Mouse (Mus musculus) neural tube, embryonic 13.5 days (tissue): ENCODE results near the gene Pkdcc. TPM values are rescaled to one million over a fixed set of nuclear protein-coding genes. Genes with fewer than 3 reads are reported as not detected.
A peak's percentile ranks its signal among the peaks of the same experiment; 100 is the strongest.

Experiments
- ATAC-seq: fragments of 200-750 bp; cut with Nextera tagmentation; 2 replicates; pipeline ENCODE4 v1.8.0; 2017; ENCODE audit warnings: low read depth, mild to moderate bottlenecking, moderate TSS enrichment, moderate library complexity
- H3K27ac ChIP-seq: fragments of 300-500 bp; sonication (generic); replicated peaks from 2 replicates; pipeline ENCODE4 v1.5.1; 2015; ENCODE audit warnings: moderate library complexity, mild to moderate bottlenecking, inconsistent platforms
- H3K27me3 ChIP-seq: fragments of 300-500 bp; sonication (generic); 2 replicates; pipeline ENCODE4 v1.6.1; 2015; ENCODE audit warnings: mild to moderate bottlenecking, inconsistent platforms
- H3K36me3 ChIP-seq: fragments of 300-500 bp; sonication (generic); 2 replicates; pipeline ENCODE4 v1.6.1; 2015; ENCODE audit warnings: mild to moderate bottlenecking, inconsistent platforms
- H3K4me1 ChIP-seq: fragments of 300-500 bp; sonication (generic); replicated peaks from 2 replicates; pipeline ENCODE4 v1.6.1; 2015; ENCODE audit warnings: inconsistent platforms
- H3K4me2 ChIP-seq: fragments of 300-500 bp; sonication (generic); 2 replicates; pipeline ENCODE4 v1.6.1; 2015; ENCODE audit warnings: inconsistent platforms, mild to moderate bottlenecking, moderate library complexity
- H3K4me3 ChIP-seq: fragments of 300-500 bp; sonication (generic); 2 replicates; pipeline ENCODE4 v1.5.1; 2015; ENCODE audit warnings: mild to moderate bottlenecking, inconsistent platforms
- H3K9ac ChIP-seq: fragments of 300-500 bp; sonication (generic); 2 replicates; pipeline ENCODE4 v1.6.1; 2015; ENCODE audit warnings: moderate library complexity, mild to moderate bottlenecking, inconsistent platforms
- H3K9me3 ChIP-seq: fragments of 300-500 bp; sonication (generic); 2 replicates; pipeline ENCODE4 v1.6.1; 2016; ENCODE audit warnings: inconsistent platforms
- WGBS: fragments of 180-500 bp; shearing (Covaris S2); methylation state at CpG from one replicate; pipeline ENCODE4 v1.1.7; 2015; 5-methylcytosine and 5-hydroxymethylcytosine counted together
- polyA plus RNA-seq: library from polyadenylated mRNA; unstranded; fragments of >200 nt; fragmentation: Nextera tagmentation; extraction: Ambion mirVana; gene quantifications from 2 replicates; pipeline ENCODE4 v1.2.1, GENCODE M21; 2015

Gene Pkdcc
- polyA plus RNA-seq, 1 experiment from 2014 or later: 4.2 TPM

DNA sequence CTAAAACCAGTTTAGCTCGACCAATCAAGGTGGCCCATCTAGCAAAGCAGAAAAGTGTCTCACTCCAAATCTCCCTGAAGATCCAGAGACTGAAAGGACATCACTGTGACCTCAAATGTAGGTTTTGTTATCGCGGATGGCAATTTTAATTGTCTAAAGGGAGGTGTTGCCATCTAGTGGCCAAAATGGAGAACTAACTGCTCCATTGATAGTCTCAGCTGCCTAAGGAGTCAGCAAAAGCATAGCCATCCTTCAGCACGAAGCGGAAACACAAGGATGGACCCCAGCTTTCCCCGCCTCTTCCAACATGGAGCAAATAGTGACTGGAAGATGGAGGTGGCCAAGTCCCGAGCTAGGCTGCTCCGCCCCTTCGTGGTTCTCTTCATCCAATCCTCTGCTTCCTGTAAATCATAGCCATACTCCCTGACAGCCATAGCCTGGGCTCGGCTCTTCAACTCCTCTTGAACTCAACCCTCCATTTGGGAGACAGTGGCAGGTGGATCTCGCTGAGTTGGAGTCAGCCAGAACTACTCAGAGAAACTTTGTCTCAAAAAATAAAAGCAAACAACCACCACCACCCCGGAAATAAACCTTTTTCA is 38.1 kb downstream of the Pkdcc start:
- 26% methylated on average over 12 of the region's 12 CpGs for WGBS
- ATAC-seq: peak; percentile 56
- peaks cover 19% of the 10 kb centered on the region; the same call in 1 of the 2 replicates for H3K27me3 ChIP-seq

DNA sequence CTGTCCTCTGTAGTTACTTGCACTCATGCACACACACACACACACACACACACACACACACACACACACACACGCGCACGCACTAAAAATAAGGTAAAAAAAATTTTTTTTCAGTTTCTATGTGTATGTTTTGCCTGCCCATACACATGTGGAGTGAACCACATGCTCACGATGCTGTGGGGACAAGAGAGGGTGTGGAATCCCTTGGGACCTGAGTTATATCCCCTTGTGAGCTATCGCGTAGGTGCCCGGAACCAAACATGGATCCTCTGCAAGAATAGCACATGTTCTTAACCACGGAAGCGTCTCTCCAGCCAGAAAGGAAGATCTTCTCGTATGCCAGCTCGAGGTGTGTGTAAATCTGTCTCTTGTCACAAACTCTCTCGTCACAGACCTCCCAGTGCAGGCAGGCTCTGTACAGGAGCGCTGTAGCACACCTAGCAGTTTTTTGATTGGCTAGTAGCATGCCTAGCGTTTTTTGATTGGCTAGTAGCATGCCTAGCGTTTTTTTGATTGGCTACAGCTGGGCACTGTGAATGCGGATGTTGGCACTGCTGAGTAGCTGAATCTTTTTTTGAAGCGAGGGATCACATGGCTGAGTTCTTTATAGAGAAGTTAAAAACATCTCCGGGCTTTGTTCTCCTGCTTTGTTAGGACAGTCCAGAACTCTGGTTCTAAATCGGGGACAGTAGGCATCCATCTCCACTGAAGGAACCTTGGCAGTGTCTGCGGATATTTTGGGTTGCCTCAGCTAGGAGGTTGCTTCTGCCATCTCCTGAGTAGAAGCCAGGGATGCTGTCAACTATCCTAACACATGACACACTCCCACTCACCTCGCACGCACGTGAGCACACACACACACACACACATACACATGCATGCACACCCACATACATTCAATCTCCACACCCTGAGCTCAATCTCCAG is 52.4 kb downstream of the Pkdcc start:
- Histone ChIP-seq H3K4me1 (peaks cover 9% of the 10 kb centered on the region), H3K4me3 (peak overlapping the region; percentile 32), H3K4me2 (peak overlapping the region; percentile 55), H3K9me3 (no peaks in the 10 kb centered on the region), H3K9ac (peak overlapping the region; percentile 44; the same call in 1 of the 2 replicates), H3K27ac (peak overlapping the region; percentile 35; the same call in 1 of the 2 replicates), H3K27me3 (no peaks in the 10 kb centered on the region), H3K36me3 (no peaks in the 10 kb centered on the region)
- ATAC-seq: peak; percentile 97
- WGBS: 53% methylated on average over 23 of the region's 23 CpGs

More for the DNA sequence above, 38.1 kb downstream of the Pkdcc start:
- Histone ChIP-seq H3K4me3 (no peak overlapping the region), H3K4me2 (no peak overlapping the region), H3K9ac (no peak overlapping the region), H3K27ac (no peak overlapping the region), H3K36me3 (no peaks in the 10 kb centered on the region), H3K9me3 (no peaks in the 10 kb centered on the region), H3K4me1 (0 out of 2 replicates have a peak, but pooled peaks cover 10% of the 10 kb centered on the region)

DNA sequence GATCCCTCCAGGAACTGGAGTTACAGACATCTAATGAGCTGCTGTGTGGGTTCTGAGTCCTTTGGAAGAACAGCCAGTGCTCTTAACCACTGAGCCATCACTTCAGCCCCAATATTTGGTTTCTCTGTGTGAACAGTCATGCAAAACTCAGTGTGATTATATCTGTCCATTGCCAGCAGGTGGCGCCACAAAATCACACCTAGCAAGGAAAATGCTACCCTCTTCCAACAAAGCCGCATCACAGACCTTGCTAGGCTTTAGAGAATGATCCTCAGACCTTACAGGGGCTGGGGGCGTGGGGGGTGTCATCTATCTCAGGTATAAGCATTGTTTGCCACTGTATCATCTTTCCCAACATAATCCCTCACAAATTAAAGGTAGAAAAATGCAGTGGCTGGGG is 56.4 kb downstream of the Pkdcc start:
- Histone ChIP-seq H3K9me3 (no peaks in the 10 kb centered on the region), H3K9ac (no peak overlapping the region), H3K27me3 (no peaks in the 10 kb centered on the region), H3K4me1 (peaks cover 17% of the 10 kb centered on the region), H3K36me3 (no peaks in the 10 kb centered on the region), H3K27ac (no peak overlapping the region), H3K4me3 (no peak overlapping the region), H3K4me2 (no peak overlapping the region)
- 2% methylated on average over 3 of the region's 3 CpGs for WGBS
- no peak for ATAC-seq

DNA sequence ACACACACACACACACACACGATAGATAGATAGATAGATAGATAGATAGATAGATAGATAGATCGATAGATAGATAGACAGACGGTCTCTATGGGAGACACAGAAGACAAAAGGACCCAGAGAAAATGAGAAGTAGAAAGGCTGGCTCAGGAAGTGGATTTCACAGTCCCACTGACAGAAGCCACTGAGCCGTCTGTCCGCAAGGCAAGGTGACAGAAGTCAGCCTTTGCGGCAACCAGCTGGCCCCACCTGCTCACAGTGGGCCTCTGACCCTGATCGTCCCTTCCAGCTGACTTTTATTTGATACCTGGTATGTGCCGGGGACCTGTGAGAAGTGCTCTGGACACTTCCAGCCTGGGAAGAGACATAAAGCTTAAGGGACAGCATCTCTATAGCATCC is 57.5 kb downstream of the Pkdcc start:
- no peak overlapping the region for H3K4me2 ChIP-seq
- ATAC-seq: no peak
- H3K9me3 ChIP-seq: no peaks in the 10 kb centered on the region
- no peak overlapping the region for H3K9ac ChIP-seq
- 62% methylated on average over 8 of the region's 8 CpGs for WGBS
- no peak overlapping the region for H3K27ac ChIP-seq
- H3K27me3 ChIP-seq: no peaks in the 10 kb centered on the region
- H3K36me3 ChIP-seq: no peaks in the 10 kb centered on the region
- no peak overlapping the region for H3K4me3 ChIP-seq
- peaks cover 24% of the 10 kb centered on the region for H3K4me1 ChIP-seq

DNA sequence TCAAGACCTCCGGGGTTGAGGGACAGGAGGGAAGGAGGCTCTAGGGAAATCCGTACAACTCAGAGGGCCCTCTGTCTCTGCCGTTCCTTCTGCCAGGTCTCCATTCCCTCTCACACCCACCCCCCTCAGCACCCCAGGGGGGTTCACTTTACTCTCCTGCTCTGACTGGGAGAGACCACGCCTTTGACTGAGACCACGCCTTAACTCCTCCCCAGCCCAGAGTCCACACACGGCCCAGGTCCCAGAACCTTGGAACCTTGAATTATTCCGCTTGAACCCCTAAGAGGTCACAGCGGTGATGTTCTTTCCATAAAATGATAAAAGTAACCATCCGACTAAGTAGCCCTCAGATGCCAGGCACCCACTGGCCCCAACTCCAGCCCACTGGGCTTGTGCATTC is 58.5 kb downstream of the Pkdcc start:
- H3K36me3 ChIP-seq: no peaks in the 10 kb centered on the region

DNA sequence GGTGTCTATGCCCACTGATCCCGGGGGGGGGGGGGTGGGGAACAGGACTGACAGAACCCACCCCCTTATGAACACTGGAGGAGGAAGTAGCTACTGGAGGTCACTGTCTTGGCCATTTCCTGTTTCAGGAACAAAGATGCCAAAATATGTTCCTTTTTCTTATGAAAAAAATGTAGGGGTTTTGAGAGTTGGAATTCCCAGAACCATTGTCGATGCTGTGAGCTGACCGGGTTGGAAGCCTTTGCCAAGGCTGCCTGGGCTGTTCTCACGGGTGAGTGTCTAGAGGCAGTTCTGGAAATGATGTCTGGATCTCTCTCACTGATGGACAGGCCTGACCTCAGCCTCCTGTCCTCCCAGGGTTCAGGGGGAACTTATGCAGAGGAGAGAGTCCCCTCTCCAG is 59.0 kb downstream of the Pkdcc start:
- H3K36me3 ChIP-seq: no peaks in the 10 kb centered on the region
- ATAC-seq: no peak
- no peak overlapping the region for H3K4me2 ChIP-seq
- no peaks in the 10 kb centered on the region for H3K9me3 ChIP-seq
- no peak overlapping the region; the same call in 1 of the 2 replicates for H3K27ac ChIP-seq
- H3K4me1 ChIP-seq: peaks cover 26% of the 10 kb centered on the region
- H3K4me3 ChIP-seq: no peak overlapping the region
- no peaks in the 10 kb centered on the region for H3K27me3 ChIP-seq
- WGBS: 47% methylated on average over 4 of the region's 4 CpGs
- H3K9ac ChIP-seq: no peak overlapping the region

More for the DNA sequence above, 58.5 kb downstream of the Pkdcc start:
- Histone ChIP-seq H3K27ac (no peak overlapping the region), H3K4me1 (peaks cover 26% of the 10 kb centered on the region), H3K4me2 (peak overlapping the region; percentile 24), H3K4me3 (no peak overlapping the region), H3K9ac (no peak overlapping the region), H3K9me3 (no peaks in the 10 kb centered on the region), H3K27me3 (no peaks in the 10 kb centered on the region)
- ATAC-seq: no peak
- WGBS: 14% methylated on average over 9 of the region's 9 CpGs

Other genes with a start within 250 kb of the Pkdcc start
- gene Eml4, start 135.6 kb downstream of the Pkdcc start, polyA plus RNA-seq: 31.6 and 37.6 TPM in 2 replicates